Mouse (Mus musculus) limb, embryonic 14.5 days (tissue): ENCODE measurements around the gene Krt23. TPM values are rescaled to one million over a fixed set of nuclear protein-coding genes. Genes with fewer than 3 reads are reported as not detected.

Source experiments
- ATAC-seq: fragments of 200-750 bp; cut with Nextera tagmentation; 2 replicates; pipeline ENCODE4 v1.8.0; 2017; ENCODE audit warnings: low read depth, moderate number of reproducible peaks, moderate TSS enrichment; ENCODE audit not compliant: low FRiP score
- DNase-seq: peaks from one replicate; pipeline ENCODE4 v3.0.0-alpha.2; 2015; ENCODE audit warnings: low spot score
- H3K27ac ChIP-seq: fragments of 300-500 bp; sonication (generic); replicated peaks from 2 replicates; pipeline ENCODE4 v1.5.1; 2014; ENCODE audit warnings: low read depth, mild to moderate bottlenecking, low read length, moderate library complexity, mixed read lengths
- H3K27me3 ChIP-seq: fragments of 300-500 bp; sonication (generic); 2 replicates; pipeline ENCODE4 v1.6.1; 2014; ENCODE audit warnings: low read length, mixed read lengths; ENCODE audit not compliant: control insufficient read depth, insufficient read depth
- H3K36me3 ChIP-seq: fragments of 300-500 bp; sonication (generic); 2 replicates; pipeline ENCODE4 v1.6.1; 2014; ENCODE audit warnings: mild to moderate bottlenecking, low read length, moderate library complexity, mixed read lengths; ENCODE audit not compliant: control insufficient read depth, insufficient read depth
- H3K4me1 ChIP-seq: fragments of 300-500 bp; sonication (generic); 2 replicates; pipeline ENCODE4 v1.6.1; 2014; ENCODE audit warnings: antibody characterized with exemption, low read length, mixed read lengths; ENCODE audit not compliant: control insufficient read depth, insufficient read depth
- H3K4me2 ChIP-seq: fragments of 300-500 bp; sonication (generic); replicated peaks from 2 replicates; pipeline ENCODE4 v1.6.1; 2014; ENCODE audit warnings: low read depth, mild to moderate bottlenecking, low read length, moderate library complexity; ENCODE audit not compliant: severe bottlenecking
- H3K4me3 ChIP-seq: fragments of 300-500 bp; sonication (generic); replicated peaks from 2 replicates; pipeline ENCODE4 v1.5.1; 2014; ENCODE audit warnings: low read length
- H3K9ac ChIP-seq: fragments of 300-500 bp; sonication (generic); 2 replicates; pipeline ENCODE4 v1.6.1; 2014; ENCODE audit warnings: mild to moderate bottlenecking, low read depth, low read length, moderate library complexity; ENCODE audit not compliant: severe bottlenecking
- H3K9me3 ChIP-seq: fragments of 300-500 bp; sonication (generic); 2 replicates; pipeline ENCODE4 v1.6.1; 2016; ENCODE audit warnings: low read length; ENCODE audit not compliant: control insufficient read depth
- POLR2A ChIP-seq: fragments of 200-500 bp; IDR thresholded peaks from 2 replicates; pipeline ENCODE4 v1.8.0; 2012; ENCODE audit warnings: inconsistent platforms, mild to moderate bottlenecking, moderate library complexity, borderline replicate concordance; ENCODE audit not compliant: insufficient read depth, insufficient read length; ENCODE audit errors: extremely low read depth
- WGBS: fragments of 180-500 bp; shearing (Covaris S2); extraction: QIAGEN DNeasy Blood & Tissue Kit; methylation state at CpG from one replicate; pipeline ENCODE4 v1.1.7; 2014; 5-methylcytosine and 5-hydroxymethylcytosine counted together
- polyA plus RNA-seq, 2 experiments: library from polyadenylated mRNA; depleted of rRNA in 1 of 2; stranded (reverse) in 1 of 2; unstranded in 1 of 2; fragments of >200 nt; fragmentation: Nextera tagmentation in 1 of 2; extraction: Ambion mirVana in 1 of 2; gene quantifications; 2 replicates each; pipeline versions ENCODE4 v1.2.1 to v1.2.3; 2012 to 2014

The Krt23 gene
- polyA plus RNA-seq, 2 experiments: 1.2 to 3.7 TPM

- Histone ChIP-seq H3K4me3 (no peak overlapping the region), H3K4me2 (no peak overlapping the region), H3K27ac (no peak overlapping the region), H3K4me1 (no peaks in the 10 kb centered on the region), H3K9ac (no peak overlapping the region), H3K36me3 (no peaks in the 10 kb centered on the region), H3K9me3 (no peaks in the 10 kb centered on the region), H3K27me3 (no peaks in the 10 kb centered on the region)
- no peak for DNase-seq
- no peak for TF ChIP-seq POLR2A
- WGBS: 89% methylated on average over 4 of the region's 4 CpGs
- ATAC-seq: no peak
These were observed 3.5 kb upstream of the Krt23 start for GRCm38 (mm10) chr11:99496460-99496859.

DNA sequence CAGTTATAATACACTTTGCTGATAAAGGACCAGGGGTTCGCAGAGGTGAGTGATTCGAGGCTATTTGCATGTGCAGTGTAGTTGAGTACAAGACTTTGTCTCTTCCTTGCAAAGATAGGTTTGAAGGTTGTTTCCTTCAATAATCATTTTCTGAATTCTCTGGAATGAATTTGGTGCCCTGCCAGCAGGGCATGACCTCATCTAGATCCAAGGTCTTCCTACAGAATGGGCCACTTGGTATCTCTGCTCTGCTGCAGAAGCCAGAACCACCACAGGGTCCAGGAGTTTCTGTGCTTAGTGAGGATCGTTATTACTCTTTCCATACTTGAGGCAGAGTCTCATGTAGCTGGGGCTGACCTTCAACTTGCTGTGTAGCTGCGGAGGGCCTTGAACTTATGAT is 1.8 kb upstream of the Krt23 start:
- no peak overlapping the region for H3K4me2 ChIP-seq
- H3K27ac ChIP-seq: no peak overlapping the region
- TF ChIP-seq POLR2A: no peak
- ATAC-seq: no peak
- no peaks in the 10 kb centered on the region for H3K9me3 ChIP-seq
- H3K4me1 ChIP-seq: no peaks in the 10 kb centered on the region
- H3K9ac ChIP-seq: no peak overlapping the region
- no peaks in the 10 kb centered on the region for H3K27me3 ChIP-seq
- no peak overlapping the region for H3K4me3 ChIP-seq
- H3K36me3 ChIP-seq: no peaks in the 10 kb centered on the region
- 93% methylated on average over 4 of the region's 4 CpGs for WGBS
- DNase-seq: no peak

DNA sequence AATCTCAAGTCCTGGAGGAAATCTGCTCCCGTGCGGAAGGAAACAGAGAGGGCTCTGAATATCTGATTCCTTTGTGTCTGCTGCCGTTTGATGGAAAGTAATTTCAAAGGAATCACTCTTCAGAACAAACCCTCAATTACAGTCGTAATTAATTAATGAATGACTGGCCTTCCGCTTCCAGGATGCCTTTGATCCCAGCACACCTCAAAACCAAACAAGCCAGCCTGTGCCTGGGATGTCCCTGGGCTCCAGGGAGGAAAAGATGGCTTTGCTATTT is 575 bp upstream of the Krt23 start:
- ATAC-seq (no peak), DNase-seq (no peak)
- H3K36me3 ChIP-seq: no peaks in the 10 kb centered on the region
- no peak overlapping the region for H3K9ac ChIP-seq
- 17% methylated on average over 5 of the region's 5 CpGs for WGBS
- H3K4me3 ChIP-seq: no peak overlapping the region
- H3K9me3 ChIP-seq: no peaks in the 10 kb centered on the region
- no peaks in the 10 kb centered on the region for H3K27me3 ChIP-seq
- no peak for TF ChIP-seq POLR2A
- no peak overlapping the region for H3K4me2 ChIP-seq
- H3K27ac ChIP-seq: no peak overlapping the region
- no peaks in the 10 kb centered on the region; the same call in 1 of the 2 replicates for H3K4me1 ChIP-seq

- TF ChIP-seq POLR2A: no peak
- no peak overlapping the region for H3K9ac ChIP-seq
- no peaks in the 10 kb centered on the region for H3K9me3 ChIP-seq
- H3K27ac ChIP-seq: no peak overlapping the region
- H3K4me2 ChIP-seq: no peak overlapping the region
- 87% methylated on average over 8 of the region's 8 CpGs for WGBS
- no peaks in the 10 kb centered on the region; the same call in 1 of the 2 replicates for H3K4me1 ChIP-seq
- no peak for DNase-seq
- H3K36me3 ChIP-seq: no peaks in the 10 kb centered on the region
- no peak for ATAC-seq
- H3K4me3 ChIP-seq: no peak overlapping the region
- no peaks in the 10 kb centered on the region for H3K27me3 ChIP-seq
These were observed 1.9 kb downstream of the Krt23 start for GRCm38 (mm10) chr11:99491040-99491439.

DNA sequence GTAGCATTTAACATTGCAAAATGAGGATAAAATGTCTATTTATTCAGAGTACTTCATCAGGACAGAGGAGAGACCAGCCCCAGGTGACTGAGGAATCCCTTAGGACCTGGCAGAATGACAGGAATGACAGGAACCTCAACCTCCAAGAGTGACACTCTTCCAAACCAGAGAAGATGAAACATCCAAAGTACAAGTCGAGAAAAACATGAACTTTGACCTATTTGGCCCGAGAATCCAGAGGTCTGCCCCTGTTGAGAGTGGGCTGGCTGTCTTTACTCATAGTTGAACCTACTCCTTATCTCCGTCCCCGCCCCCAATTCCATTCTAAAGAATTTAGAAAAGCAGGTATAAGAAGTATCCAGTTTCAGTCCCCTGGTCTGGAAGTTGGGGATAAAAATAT is 2.3 kb downstream of the Krt23 start:
- 71% methylated on average over 4 of the region's 4 CpGs for WGBS
- H3K9ac ChIP-seq: no peak overlapping the region
- no peaks in the 10 kb centered on the region; the same call in 1 of the 2 replicates for H3K4me1 ChIP-seq
- no peaks in the 10 kb centered on the region for H3K36me3 ChIP-seq
- DNase-seq (no peak), ATAC-seq (no peak)
- H3K4me2 ChIP-seq: no peak overlapping the region
- H3K27me3 ChIP-seq: no peaks in the 10 kb centered on the region
- no peak for TF ChIP-seq POLR2A
- no peak overlapping the region for H3K27ac ChIP-seq
- no peak overlapping the region for H3K4me3 ChIP-seq
- no peaks in the 10 kb centered on the region for H3K9me3 ChIP-seq

- no peak for TF ChIP-seq POLR2A
- no peaks in the 10 kb centered on the region for H3K9me3 ChIP-seq
- no peak overlapping the region for H3K9ac ChIP-seq
- no peaks in the 10 kb centered on the region; the same call in 1 of the 2 replicates for H3K4me1 ChIP-seq
- H3K4me3 ChIP-seq: no peak overlapping the region
- no peak overlapping the region for H3K4me2 ChIP-seq
- no peak for DNase-seq
- no peak overlapping the region for H3K27ac ChIP-seq
- 55% methylated on average over 3 of the region's 3 CpGs for WGBS
- ATAC-seq: no peak
- no peaks in the 10 kb centered on the region for H3K36me3 ChIP-seq
- no peaks in the 10 kb centered on the region for H3K27me3 ChIP-seq
These were observed 3.7 kb downstream of the Krt23 start for GRCm38 (mm10) chr11:99489233-99489632.
